Mouse (Mus musculus) liver, embryonic 12.5 days (tissue): ENCODE measurements around the gene Syt15. TPM values are rescaled to one million over a fixed set of nuclear protein-coding genes. Genes with fewer than 3 reads are reported as not detected.

Experiments used
- ATAC-seq: fragments of 200-750 bp; cut with Nextera tagmentation; 2 replicates; pipeline ENCODE4 v1.8.0; 2017; ENCODE audit warnings: moderate number of reproducible peaks, mild to moderate bottlenecking, moderate library complexity
- H3K27ac ChIP-seq: fragments of 300-500 bp; sonication (generic); 2 replicates; pipeline ENCODE4 v1.5.1; 2016; ENCODE audit warnings: mild to moderate bottlenecking
- H3K27me3 ChIP-seq: fragments of 300-500 bp; sonication (generic); replicated peaks from 2 replicates; pipeline ENCODE4 v1.6.1; 2016; ENCODE audit warnings: mild to moderate bottlenecking, moderate library complexity
- H3K36me3 ChIP-seq: fragments of 300-500 bp; sonication (generic); 2 replicates; pipeline ENCODE4 v1.6.1; 2016; ENCODE audit warnings: mild to moderate bottlenecking, moderate library complexity
- H3K4me1 ChIP-seq: fragments of 300-500 bp; sonication (generic); 2 replicates; pipeline ENCODE4 v1.6.1; 2016
- H3K4me2 ChIP-seq: fragments of 300-500 bp; sonication (generic); 2 replicates; pipeline ENCODE4 v1.6.1; 2016; ENCODE audit warnings: mild to moderate bottlenecking, moderate library complexity
- H3K4me3 ChIP-seq: fragments of 300-500 bp; sonication (generic); 2 replicates; pipeline ENCODE4 v1.5.1; 2016; ENCODE audit warnings: mild to moderate bottlenecking, moderate library complexity
- H3K9ac ChIP-seq: fragments of 300-500 bp; sonication (generic); 2 replicates; pipeline ENCODE4 v1.6.1; 2016; ENCODE audit warnings: mild to moderate bottlenecking, moderate library complexity
- H3K9me3 ChIP-seq: fragments of 300-500 bp; sonication (generic); replicated peaks from 2 replicates; pipeline ENCODE4 v1.6.1; 2016; ENCODE audit warnings: mild to moderate bottlenecking, moderate library complexity
- WGBS: fragments of 180-500 bp; shearing (Covaris S2); methylation state at CpG from one replicate; pipeline ENCODE4 v1.1.7; 2016; ENCODE audit not compliant: insufficient replicate concordance; 5-methylcytosine and 5-hydroxymethylcytosine counted together
- polyA plus RNA-seq: library from polyadenylated mRNA; unstranded; fragments of >200 nt; fragmentation: Nextera tagmentation; extraction: Ambion mirVana; gene quantifications from 2 replicates; pipeline ENCODE4 v1.2.1, GENCODE M21; 2016

Syt15 gene
- polyA plus RNA-seq = 0.44 TPM in 2 replicates

DNA sequence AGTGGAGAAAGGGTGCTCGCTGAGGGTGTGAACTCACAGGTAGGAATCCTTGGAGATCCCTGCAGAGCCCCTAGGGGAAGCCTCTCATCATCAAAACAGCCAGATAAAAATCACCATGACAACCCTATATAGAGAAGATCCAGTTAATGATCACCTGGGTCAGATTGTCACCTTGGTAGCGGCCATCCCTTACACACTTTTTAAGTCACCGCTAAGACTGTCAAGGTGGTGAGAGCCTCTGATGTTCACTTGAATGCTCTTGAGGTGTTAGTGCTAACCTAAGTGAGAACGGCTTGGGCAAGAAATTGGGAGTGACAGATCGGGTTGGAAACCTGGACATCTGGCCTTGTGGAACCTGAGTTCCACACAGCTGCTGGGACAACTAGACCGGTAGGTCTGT lies at the start of gene Syt15:
Gene Syt15 (plus strand): TSS at position 301 of the 400 bp plus-strand sequence.
- H3K4me2 ChIP-seq = peak within 1 kb of the TSS; percentile 59
- H3K4me3 ChIP-seq = peak within 1 kb of the TSS; percentile 26; the same call in 1 of the 2 replicates
- H3K9ac ChIP-seq = no peak within 1 kb of the TSS
- ATAC-seq = no peak
- no peaks in the 10 kb centered on the region for H3K9me3 ChIP-seq
- peaks cover 5% of the 10 kb centered on the region for H3K4me1 ChIP-seq
- H3K27ac ChIP-seq = no peak within 1 kb of the TSS
- peaks cover 39% of the 10 kb centered on the region for H3K27me3 ChIP-seq
- H3K36me3 ChIP-seq = no peaks in the 10 kb centered on the region
- 42% methylated on average over 6 of the region's 6 CpGs for WGBS

DNA sequence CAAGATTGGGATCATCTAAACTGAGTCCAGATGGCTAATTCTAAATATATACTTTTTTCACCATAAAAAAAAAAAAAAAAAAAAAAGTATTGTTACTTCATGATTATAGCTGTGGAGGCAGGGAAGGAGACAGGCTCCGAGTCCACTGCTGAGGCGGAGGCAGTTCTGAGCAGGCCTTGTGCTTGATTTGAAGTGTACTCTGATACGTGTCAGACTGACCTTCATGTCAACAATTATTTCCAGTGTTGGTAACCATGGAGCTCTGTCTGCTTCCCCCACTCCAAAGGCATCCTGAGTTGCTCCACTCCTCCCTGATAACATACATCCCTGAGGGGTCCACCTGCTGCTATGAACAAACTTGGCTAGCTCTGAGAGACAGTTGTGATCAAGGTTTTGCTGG lies 48.3 kb upstream of the Syt15 start:
- Histone ChIP-seq H3K4me1 (no peaks in the 10 kb centered on the region), H3K36me3 (no peaks in the 10 kb centered on the region), H3K27ac (no peak overlapping the region), H3K9me3 (no peaks in the 10 kb centered on the region), H3K27me3 (no peaks in the 10 kb centered on the region), H3K4me3 (no peak overlapping the region), H3K9ac (no peak overlapping the region), H3K4me2 (no peak overlapping the region)
- no peak for ATAC-seq
- WGBS = 75% methylated on average over 3 of the region's 3 CpGs

DNA sequence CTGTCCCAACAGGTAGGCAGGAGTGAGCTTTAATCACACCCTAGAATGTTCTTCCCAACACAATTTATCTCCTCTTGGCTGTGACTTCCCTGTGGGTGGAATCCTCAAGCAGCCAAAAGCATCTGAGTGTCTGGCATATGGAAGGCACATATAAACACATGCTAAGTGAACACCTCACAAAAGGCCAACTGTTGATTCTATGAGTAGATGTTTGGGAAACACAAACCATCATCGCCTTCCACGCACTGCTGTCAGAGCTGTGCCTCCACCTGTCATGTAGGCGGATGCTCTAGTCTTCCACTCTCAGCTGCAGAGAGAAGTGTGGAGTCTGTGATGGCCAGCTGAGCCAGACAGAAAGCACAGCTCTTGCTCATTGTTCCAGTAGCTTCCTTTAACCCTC lies 40.0 kb upstream of the Syt15 start:
- no peak for ATAC-seq
- Histone ChIP-seq H3K4me3 (no peak overlapping the region), H3K36me3 (no peaks in the 10 kb centered on the region), H3K4me2 (no peak overlapping the region), H3K27ac (no peak overlapping the region), H3K9me3 (peaks cover 7% of the 10 kb centered on the region; the same call in 1 of the 2 replicates), H3K4me1 (no peaks in the 10 kb centered on the region), H3K27me3 (no peaks in the 10 kb centered on the region), H3K9ac (no peak overlapping the region)
- 69% methylated on average over 3 of the region's 3 CpGs for WGBS

DNA sequence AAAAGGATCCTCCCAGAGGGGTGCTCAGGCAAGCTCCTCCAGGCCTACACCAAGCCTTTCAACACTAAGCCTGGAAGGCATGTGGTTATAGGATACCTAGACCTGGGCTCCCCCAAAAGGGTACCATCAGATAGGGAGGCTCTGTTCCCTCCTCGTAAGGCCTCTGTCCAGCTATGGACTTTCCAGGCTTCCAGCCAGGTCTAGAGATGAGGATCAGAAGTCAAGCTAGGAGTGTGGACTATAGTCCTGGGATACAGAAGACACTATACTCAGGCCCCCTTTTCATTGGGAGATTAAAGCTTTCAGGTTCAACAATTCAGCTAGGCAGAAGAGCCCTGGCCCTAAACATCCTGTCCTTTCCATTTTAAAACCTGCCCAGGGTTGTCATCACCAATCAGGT lies 36.3 kb upstream of the Syt15 start:
- Histone ChIP-seq H3K9me3 (peaks cover 7% of the 10 kb centered on the region; the same call in 1 of the 2 replicates), H3K9ac (no peak overlapping the region), H3K36me3 (no peaks in the 10 kb centered on the region), H3K4me1 (no peaks in the 10 kb centered on the region), H3K4me2 (no peak overlapping the region), H3K27ac (no peak overlapping the region), H3K27me3 (no peaks in the 10 kb centered on the region), H3K4me3 (no peak overlapping the region)
- 70% methylated on average over 1 of the region's 1 CpGs for WGBS
- ATAC-seq = no peak

DNA sequence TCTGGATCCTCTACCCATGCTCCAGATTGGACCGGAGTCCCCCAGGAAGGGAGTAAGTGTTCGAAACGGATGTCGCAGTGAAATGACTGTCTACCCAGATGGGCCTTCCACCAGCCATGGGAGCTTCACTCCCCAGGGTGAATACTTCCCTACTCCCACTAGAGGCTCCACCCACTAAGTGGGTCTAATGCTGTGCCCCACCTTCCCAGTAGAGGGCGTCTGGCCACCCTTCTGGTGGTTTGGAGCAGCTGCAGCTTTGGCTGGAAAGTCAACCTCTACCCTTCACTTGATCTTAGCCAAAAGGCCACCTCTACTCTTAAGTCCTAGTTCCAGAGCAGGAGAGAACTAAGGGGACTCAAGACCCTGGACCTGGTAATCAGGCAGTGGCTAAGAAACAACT lies 30.8 kb upstream of the Syt15 start:
- H3K9ac ChIP-seq = no peak overlapping the region
- H3K36me3 ChIP-seq = no peaks in the 10 kb centered on the region
- ATAC-seq = no peak
- no peaks in the 10 kb centered on the region for H3K9me3 ChIP-seq
- H3K27ac ChIP-seq = no peak overlapping the region
- H3K4me1 ChIP-seq = peaks cover 24% of the 10 kb centered on the region
- H3K4me3 ChIP-seq = no peak overlapping the region
- 52% methylated on average over 5 of the region's 5 CpGs for WGBS
- no peak overlapping the region for H3K4me2 ChIP-seq
- no peaks in the 10 kb centered on the region for H3K27me3 ChIP-seq

DNA sequence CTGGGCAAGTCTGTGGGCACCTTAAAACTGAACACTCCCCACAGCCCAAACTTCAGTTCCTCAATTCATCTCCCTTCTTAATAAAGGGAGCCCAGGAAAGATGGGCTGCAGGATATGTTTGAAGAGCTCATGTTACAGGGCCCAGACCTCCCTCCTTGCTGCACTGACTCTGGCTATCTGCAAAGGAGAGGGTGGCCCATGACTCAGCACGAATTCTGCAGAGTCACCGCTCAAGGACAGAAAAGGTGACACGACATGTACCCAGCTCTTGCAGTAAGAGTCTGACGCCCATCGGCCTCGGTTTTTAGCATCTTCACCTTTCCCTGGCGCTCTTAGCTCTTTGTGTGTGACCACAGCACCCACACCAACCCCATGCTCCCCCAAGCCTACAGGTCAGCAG lies 29.0 kb upstream of the Syt15 start:
- no peak overlapping the region for H3K9ac ChIP-seq
- peak; percentile 93 for ATAC-seq

DNA sequence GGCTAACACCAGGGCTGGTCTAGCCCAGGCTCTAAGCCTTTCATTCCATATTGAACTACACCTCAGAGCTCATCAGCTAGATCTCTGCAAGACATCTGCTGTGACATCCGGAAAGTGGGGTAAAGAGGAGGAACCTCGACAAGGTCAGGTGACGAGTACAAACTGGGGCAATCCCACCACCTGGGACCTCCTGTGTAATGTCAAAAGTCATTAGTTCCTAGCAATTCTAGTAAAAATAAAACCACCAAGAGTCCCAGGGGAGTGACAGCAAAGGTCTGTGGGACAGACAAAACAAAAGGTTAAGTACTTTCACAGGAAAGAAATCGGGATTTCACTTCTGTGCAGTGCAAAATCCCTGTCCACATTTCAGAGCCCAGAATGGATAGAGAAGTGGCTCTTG lies 25.5 kb upstream of the Syt15 start:
- Histone ChIP-seq H3K4me2 (no peak overlapping the region), H3K4me3 (no peak overlapping the region)
- 63% methylated on average over 4 of the region's 4 CpGs for WGBS

More for the DNA sequence above, 29.0 kb upstream of the Syt15 start:
- Histone ChIP-seq H3K36me3 (no peaks in the 10 kb centered on the region), H3K4me1 (peaks cover 24% of the 10 kb centered on the region), H3K4me3 (no peak overlapping the region), H3K27me3 (no peaks in the 10 kb centered on the region; the same call in 1 of the 2 replicates), H3K27ac (peak overlapping the region; percentile 66), H3K9me3 (no peaks in the 10 kb centered on the region), H3K4me2 (peak overlapping the region; percentile 37)
- 37% methylated on average over 7 of the region's 7 CpGs for WGBS

DNA sequence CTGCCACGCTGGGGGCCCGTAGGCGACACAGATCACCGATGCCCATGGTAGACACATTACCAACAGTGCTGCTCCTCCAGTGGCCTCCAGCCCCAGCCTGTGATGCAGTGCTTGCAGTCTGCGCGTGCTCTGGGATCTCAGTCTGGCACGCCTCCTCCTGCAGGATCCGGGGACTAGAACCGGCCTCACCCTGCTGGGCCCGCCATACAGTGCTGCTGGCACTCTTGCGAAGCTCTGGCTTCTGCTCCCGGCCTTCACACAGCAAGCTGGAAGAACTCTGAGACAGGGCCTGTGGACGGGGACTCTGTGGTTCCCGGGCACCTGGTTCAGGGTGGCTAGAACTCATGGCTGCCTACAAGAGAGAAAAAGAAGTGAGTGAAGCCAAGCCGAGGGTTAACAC lies 23.9 kb upstream of the Syt15 start:
- Histone ChIP-seq H3K9ac (no peak overlapping the region), H3K27ac (no peak overlapping the region), H3K9me3 (no peaks in the 10 kb centered on the region), H3K27me3 (peaks cover 30% of the 10 kb centered on the region), H3K4me2 (no peak overlapping the region), H3K4me1 (peaks cover 9% of the 10 kb centered on the region), H3K36me3 (no peaks in the 10 kb centered on the region), H3K4me3 (no peak overlapping the region)
- 73% methylated on average over 15 of the region's 15 CpGs for WGBS
- no peak for ATAC-seq

More for the DNA sequence above, 25.5 kb upstream of the Syt15 start:
- ATAC-seq = no peak
- no peaks in the 10 kb centered on the region for H3K9me3 ChIP-seq
- H3K27me3 ChIP-seq = peaks cover 14% of the 10 kb centered on the region
- peaks cover 24% of the 10 kb centered on the region for H3K4me1 ChIP-seq
- H3K36me3 ChIP-seq = no peaks in the 10 kb centered on the region
- H3K27ac ChIP-seq = no peak overlapping the region
- no peak overlapping the region for H3K9ac ChIP-seq

DNA sequence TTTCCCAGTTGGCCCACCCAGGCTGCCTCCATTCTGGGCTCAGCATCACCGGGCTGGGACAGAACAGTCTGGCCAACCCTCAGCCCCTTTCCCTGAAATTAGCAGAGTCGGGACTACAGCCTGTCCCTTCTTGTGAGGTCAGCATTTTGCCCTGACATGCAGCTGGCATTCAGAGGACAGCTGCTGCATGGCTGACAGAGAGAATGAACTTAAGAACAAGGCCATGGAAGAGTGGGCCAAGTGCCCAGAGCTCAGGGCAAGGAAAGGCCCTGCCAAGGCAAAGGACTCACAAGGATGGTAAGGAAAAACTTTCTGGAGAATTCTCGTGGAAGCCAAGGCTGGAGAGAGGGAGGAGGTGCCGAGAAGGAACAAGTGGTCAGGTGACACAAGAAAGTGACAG lies 22.7 kb upstream of the Syt15 start:
- ATAC-seq = no peak
- Histone ChIP-seq H3K4me2 (no peak overlapping the region), H3K36me3 (no peaks in the 10 kb centered on the region), H3K27me3 (peaks cover 42% of the 10 kb centered on the region), H3K4me1 (peaks cover 12% of the 10 kb centered on the region; the same call in 1 of the 2 replicates), H3K9me3 (no peaks in the 10 kb centered on the region), H3K27ac (no peak overlapping the region), H3K9ac (no peak overlapping the region), H3K4me3 (no peak overlapping the region)
- 35% methylated on average over 4 of the region's 4 CpGs for WGBS

DNA sequence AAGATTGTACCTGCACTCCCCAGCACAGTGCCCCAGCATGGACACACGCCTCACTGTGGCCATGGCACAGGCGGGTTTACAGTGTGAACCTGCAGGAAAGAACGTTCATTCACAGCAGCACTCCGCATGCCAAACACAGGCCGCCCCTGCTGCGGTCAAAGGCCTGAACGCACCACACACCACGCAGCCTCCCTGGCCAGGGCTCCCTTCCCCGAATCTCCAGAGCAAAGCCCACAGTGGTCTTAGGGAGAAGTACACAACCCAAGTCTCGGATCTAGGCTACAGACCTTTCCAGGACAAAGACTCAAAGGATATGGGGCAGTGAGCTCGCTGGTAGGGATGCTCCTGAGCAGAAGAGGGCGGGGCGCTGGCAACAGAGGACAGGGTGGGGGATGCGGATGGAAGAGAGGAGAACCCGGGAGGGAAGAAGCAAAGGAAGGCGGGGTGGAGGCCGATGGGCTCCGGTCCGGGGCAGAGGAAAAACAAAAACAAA lies 18.6 kb upstream of the Syt15 start:
- Histone ChIP-seq H3K4me2 (peak overlapping the region; percentile 84), H3K9ac (0 out of 2 replicates have a peak overlapping the region, but pooled peaks have one; percentile 31), H3K4me1 (peaks cover 13% of the 10 kb centered on the region; the same call in 1 of the 2 replicates), H3K27ac (no peak overlapping the region), H3K36me3 (no peaks in the 10 kb centered on the region), H3K27me3 (peaks cover 67% of the 10 kb centered on the region), H3K4me3 (peak overlapping the region; percentile 61), H3K9me3 (no peaks in the 10 kb centered on the region)
- WGBS = 9% methylated on average over 19 of the region's 19 CpGs
- ATAC-seq = no peak

DNA sequence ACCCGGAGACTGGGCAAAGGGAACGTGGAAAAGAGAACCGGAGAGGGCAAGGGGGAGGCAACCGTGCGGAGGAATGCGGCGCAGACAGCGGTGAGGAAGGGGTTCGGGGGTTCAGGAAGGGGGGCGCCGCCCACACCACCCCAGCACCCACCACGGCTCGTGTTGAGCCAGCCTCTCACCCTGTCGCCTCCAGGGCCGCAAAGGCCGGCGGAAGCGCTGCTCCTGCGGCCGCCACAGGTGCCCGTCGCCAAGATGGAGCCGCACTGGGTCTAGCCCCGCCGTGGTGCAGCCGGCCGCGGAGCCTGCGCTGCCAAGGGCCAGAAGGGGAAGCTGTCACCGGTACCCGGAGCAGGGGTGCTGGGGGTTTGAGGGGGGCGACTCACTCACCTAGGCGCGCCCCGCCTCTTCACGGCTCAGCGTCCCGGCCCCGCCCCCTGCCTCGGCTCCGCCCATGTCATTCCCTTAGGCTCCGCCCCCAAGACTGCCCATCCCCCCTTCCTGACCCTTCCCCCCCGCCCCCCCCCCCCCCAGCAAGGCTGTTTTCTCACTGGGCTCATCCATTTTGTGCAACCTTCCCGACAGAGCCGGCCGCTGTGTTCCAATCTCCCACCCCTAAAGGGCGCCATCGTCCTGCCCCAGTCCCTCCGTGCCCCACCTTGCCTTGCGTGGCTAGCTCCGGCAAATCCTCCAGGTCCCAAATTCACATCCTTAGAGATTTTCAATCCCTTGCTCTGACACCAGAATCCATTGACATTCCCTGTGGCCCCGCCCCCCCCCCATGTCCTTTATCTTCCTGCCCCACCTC lies 18.0 kb upstream of the Syt15 start, which contains the start of gene Gprin2:
Gene Gprin2 (minus strand): TSS at position 423 of the 805 bp plus-strand sequence.
- WGBS = 5% methylated on average over 37 of the region's 52 CpGs
- Histone ChIP-seq H3K27ac (no peak within 1 kb of the TSS), H3K4me1 (peaks cover 13% of the 10 kb centered on the region; the same call in 1 of the 2 replicates), H3K27me3 (peaks cover 66% of the 10 kb centered on the region), H3K4me2 (peak within 1 kb of the TSS; percentile 84), H3K9ac (0 out of 2 replicates have a peak within 1 kb of the TSS, but pooled peaks have one; percentile 31), H3K36me3 (no peaks in the 10 kb centered on the region), H3K9me3 (no peaks in the 10 kb centered on the region), H3K4me3 (peak within 1 kb of the TSS; percentile 61)
- no peak for ATAC-seq

DNA sequence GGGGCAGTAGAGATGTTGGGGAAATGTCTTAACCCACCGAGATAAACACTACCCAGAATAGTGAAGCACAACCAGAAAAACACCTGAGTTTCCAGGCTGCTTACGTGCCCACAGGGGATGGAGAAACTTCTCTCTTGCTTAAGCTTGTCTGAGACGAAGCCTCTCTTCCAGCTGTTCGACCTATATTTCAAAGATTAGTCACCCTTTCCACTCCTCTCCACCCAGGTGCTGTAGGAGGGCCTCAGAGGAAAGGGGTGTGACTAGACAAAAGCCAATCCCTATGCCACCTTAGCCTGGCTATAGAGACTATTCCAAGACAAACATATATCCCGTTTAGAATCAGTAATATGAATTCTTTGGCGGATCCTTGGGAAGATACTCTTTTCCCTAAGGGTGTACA lies 11.4 kb upstream of the Syt15 start:
- 56% methylated on average over 6 of the region's 6 CpGs for WGBS
- no peak for ATAC-seq
- H3K27me3 ChIP-seq = peaks cover 14% of the 10 kb centered on the region; the same call in 1 of the 2 replicates
- H3K4me2 ChIP-seq = no peak overlapping the region
- H3K36me3 ChIP-seq = no peaks in the 10 kb centered on the region
- no peaks in the 10 kb centered on the region for H3K9me3 ChIP-seq
- no peak overlapping the region for H3K27ac ChIP-seq
- H3K9ac ChIP-seq = no peak overlapping the region
- no peaks in the 10 kb centered on the region for H3K4me1 ChIP-seq
- no peak overlapping the region for H3K4me3 ChIP-seq
